Mouse (Mus musculus) neural tube, embryonic 11.5 days (tissue): ENCODE measurements around the gene Ppargc1a. TPM values are rescaled to one million over a fixed set of nuclear protein-coding genes. Genes with fewer than 3 reads are reported as not detected.

Experiments used
- ATAC-seq: fragments of 200-750 bp; cut with Nextera tagmentation; 2 replicates; pipeline ENCODE4 v1.8.0; 2017; ENCODE audit warnings: moderate number of reproducible peaks, mild to moderate bottlenecking, moderate TSS enrichment, moderate library complexity; ENCODE audit not compliant: insufficient read depth, low FRiP score, low TSS enrichment
- DNase-seq: peaks from one replicate; pipeline ENCODE4 v3.0.0-alpha.2; 2015; ENCODE audit warnings: low spot score
- H3K27ac ChIP-seq: fragments of 300-500 bp; sonication (generic); 2 replicates; pipeline ENCODE4 v1.5.1; 2014; ENCODE audit warnings: low read depth, mild to moderate bottlenecking, low read length
- H3K27me3 ChIP-seq: fragments of 300-500 bp; sonication (generic); 2 replicates; pipeline ENCODE4 v1.6.1; 2014; ENCODE audit warnings: mild to moderate bottlenecking, low read length, mixed read lengths; ENCODE audit not compliant: control insufficient read depth, insufficient read depth
- H3K36me3 ChIP-seq: fragments of 300-500 bp; sonication (generic); 2 replicates; pipeline ENCODE4 v1.6.1; 2014; ENCODE audit warnings: mild to moderate bottlenecking, low read length, moderate library complexity, mixed read lengths; ENCODE audit not compliant: control insufficient read depth, insufficient read depth
- H3K4me1 ChIP-seq: fragments of 300-500 bp; sonication (generic); 2 replicates; pipeline ENCODE4 v1.6.1; 2014; ENCODE audit warnings: low read length, mixed read lengths; ENCODE audit not compliant: control insufficient read depth, insufficient read depth
- H3K4me2 ChIP-seq: fragments of 300-500 bp; sonication (generic); 2 replicates; pipeline ENCODE4 v1.6.1; 2014; ENCODE audit warnings: low read depth, mild to moderate bottlenecking, moderate library complexity
- H3K4me3 ChIP-seq: fragments of 300-500 bp; sonication (generic); 2 replicates; pipeline ENCODE4 v1.5.1; 2014; ENCODE audit warnings: low read depth, low read length
- H3K9ac ChIP-seq: fragments of 300-500 bp; sonication (generic); 2 replicates; pipeline ENCODE4 v1.6.1; 2014; ENCODE audit warnings: mild to moderate bottlenecking, low read length
- H3K9me3 ChIP-seq: fragments of 300-500 bp; sonication (generic); 2 replicates; pipeline ENCODE4 v1.6.1; 2016; ENCODE audit warnings: low read length; ENCODE audit not compliant: control insufficient read depth
- WGBS: fragments of 180-500 bp; shearing (Covaris S2); extraction: QIAGEN DNeasy Blood & Tissue Kit; methylation state at CpG from one replicate; pipeline ENCODE4 v1.1.7; 2014; 5-methylcytosine and 5-hydroxymethylcytosine counted together
- polyA plus RNA-seq: library from polyadenylated mRNA; unstranded; fragments of >200 nt; fragmentation: Nextera tagmentation; extraction: Ambion mirVana; gene quantifications from 2 replicates; pipeline ENCODE4 v1.2.1, GENCODE M21; 2014

Gene Ppargc1a
- polyA plus RNA-seq, 1 experiment from 2014 or later = 3.1 TPM

DNA sequence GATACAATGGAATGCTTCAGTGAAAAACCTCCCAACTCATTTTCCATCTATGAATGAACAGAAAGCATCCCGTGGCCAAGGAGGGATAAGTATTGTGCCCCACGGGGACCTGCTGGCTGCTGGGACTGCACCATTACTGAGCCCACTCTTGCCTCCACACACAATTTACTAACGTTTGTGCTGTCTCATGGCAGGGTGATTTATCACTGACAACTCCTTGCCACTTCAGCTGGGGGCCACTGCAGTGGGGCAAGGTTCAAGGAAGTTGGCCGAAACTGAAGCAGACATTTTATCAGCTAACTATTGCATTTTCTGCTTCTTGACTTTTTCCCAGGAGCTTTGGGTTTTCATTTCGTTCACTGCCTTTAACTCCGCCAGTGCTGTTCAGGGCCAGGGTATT is 17.5 kb upstream of the Ppargc1a start:
- DNase-seq (peak; percentile 23), ATAC-seq (no peak)
- H3K27me3 ChIP-seq = no peaks in the 10 kb centered on the region
- H3K36me3 ChIP-seq = no peaks in the 10 kb centered on the region
- no peaks in the 10 kb centered on the region; the same call in 1 of the 2 replicates for H3K4me1 ChIP-seq
- H3K27ac ChIP-seq = no peak overlapping the region
- no peaks in the 10 kb centered on the region for H3K9me3 ChIP-seq
- no peak overlapping the region for H3K4me2 ChIP-seq
- H3K9ac ChIP-seq = no peak overlapping the region
- 38% methylated on average over 6 of the region's 6 CpGs for WGBS
- no peak overlapping the region for H3K4me3 ChIP-seq

DNA sequence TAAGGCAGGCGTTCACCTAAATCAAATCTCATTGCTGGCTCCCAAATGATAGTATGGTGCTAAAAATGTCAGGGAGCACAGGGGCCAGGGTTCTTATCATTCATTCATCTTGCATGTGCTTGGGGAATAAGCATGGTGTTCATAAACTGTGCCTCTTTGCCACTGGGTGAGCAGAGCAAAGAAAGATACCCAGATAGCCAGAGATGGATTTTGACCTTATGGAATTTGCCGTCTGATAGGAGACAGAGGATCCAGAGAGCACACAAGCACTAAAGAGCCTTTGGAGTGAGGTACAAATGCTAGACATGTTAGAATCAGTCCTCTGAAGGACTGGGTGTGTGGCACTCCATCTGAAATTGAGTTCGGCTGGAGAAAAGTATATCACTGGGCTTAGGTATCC is 16.7 kb upstream of the Ppargc1a start:
- DNase-seq (no peak), ATAC-seq (no peak)
- WGBS = 96% methylated on average over 3 of the region's 3 CpGs

DNA sequence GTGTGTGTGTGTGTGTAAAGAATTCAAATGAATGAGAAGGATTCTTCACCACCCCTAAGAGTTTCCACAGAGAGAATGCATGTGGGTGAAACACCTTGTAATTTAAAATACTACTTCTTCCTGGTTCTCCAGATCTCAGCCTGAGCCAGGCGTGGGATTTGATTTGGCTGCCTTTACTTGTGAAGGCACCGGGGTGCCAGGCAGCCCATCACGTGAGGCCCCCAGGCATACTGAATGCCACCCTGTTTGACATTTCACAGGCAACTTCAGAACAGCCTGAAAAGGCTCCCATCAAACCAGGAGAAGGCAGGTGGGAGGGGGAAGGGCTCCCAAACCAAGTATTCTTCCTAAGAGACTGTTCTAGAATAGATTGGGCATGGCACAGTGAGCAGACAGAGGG is 16.1 kb upstream of the Ppargc1a start:
- Histone ChIP-seq H3K4me2 (no peak overlapping the region), H3K27ac (no peak overlapping the region), H3K27me3 (no peaks in the 10 kb centered on the region), H3K9ac (no peak overlapping the region), H3K9me3 (no peaks in the 10 kb centered on the region), H3K36me3 (no peaks in the 10 kb centered on the region), H3K4me1 (no peaks in the 10 kb centered on the region; the same call in 1 of the 2 replicates), H3K4me3 (no peak overlapping the region)
- DNase-seq = no peak
- ATAC-seq = no peak
- 86% methylated on average over 3 of the region's 3 CpGs for WGBS

More for the DNA sequence above, 16.7 kb upstream of the Ppargc1a start:
- Histone ChIP-seq H3K27me3 (no peaks in the 10 kb centered on the region), H3K27ac (no peak overlapping the region), H3K36me3 (no peaks in the 10 kb centered on the region), H3K4me2 (no peak overlapping the region), H3K9me3 (no peaks in the 10 kb centered on the region), H3K9ac (no peak overlapping the region), H3K4me1 (no peaks in the 10 kb centered on the region; the same call in 1 of the 2 replicates), H3K4me3 (no peak overlapping the region)

DNA sequence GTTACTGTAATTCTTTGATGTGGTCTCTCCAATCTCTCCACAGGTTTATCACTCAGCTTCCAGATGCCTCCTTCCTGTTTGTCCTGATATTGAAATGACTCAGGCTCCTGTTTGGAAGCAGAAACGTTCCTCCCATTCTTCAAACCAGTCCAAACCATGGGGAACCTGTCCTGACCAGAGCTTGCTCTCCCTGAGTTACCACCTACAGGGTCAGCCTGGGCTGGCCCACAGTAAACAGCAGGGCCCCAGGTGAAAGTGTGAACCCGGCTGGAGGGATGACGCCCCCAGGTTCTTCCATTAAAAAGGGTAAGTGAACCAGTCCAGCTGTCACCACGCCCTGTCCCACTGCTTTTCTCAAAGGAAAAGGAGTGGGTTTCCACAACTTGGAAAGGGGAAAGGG is 15.5 kb upstream of the Ppargc1a start:
- Histone ChIP-seq H3K9ac (no peak overlapping the region), H3K4me1 (no peaks in the 10 kb centered on the region; the same call in 1 of the 2 replicates), H3K27me3 (no peaks in the 10 kb centered on the region), H3K4me3 (no peak overlapping the region), H3K27ac (no peak overlapping the region), H3K9me3 (no peaks in the 10 kb centered on the region), H3K4me2 (no peak overlapping the region), H3K36me3 (no peaks in the 10 kb centered on the region)
- WGBS = 47% methylated on average over 4 of the region's 4 CpGs
- ATAC-seq (no peak), DNase-seq (no peak)

DNA sequence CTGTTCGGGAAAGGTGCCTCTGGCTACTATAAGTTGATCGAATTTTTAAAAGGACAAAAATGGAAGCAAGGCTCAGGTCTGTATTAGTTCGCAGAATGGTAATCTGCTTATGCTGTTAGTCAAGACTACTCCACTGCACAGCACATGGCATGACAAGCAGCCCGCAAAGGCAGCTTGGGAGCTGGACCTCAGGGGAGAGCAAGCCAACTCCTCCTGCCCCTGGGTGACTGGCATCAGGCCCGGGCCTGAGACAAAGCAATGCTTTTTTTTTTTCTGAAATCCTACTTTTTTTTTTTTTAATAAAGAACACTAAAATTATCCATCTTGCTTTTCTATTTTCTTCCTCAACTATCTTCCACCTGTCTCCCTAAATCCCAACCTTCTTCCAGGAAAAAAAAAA is 15.1 kb upstream of the Ppargc1a start:
- H3K4me2 ChIP-seq = no peak overlapping the region
- DNase-seq (no peak), ATAC-seq (no peak)
- no peak overlapping the region for H3K4me3 ChIP-seq
- H3K36me3 ChIP-seq = no peaks in the 10 kb centered on the region
- H3K9me3 ChIP-seq = no peaks in the 10 kb centered on the region
- no peaks in the 10 kb centered on the region; the same call in 1 of the 2 replicates for H3K4me1 ChIP-seq
- no peak overlapping the region for H3K27ac ChIP-seq
- H3K9ac ChIP-seq = no peak overlapping the region
- no peaks in the 10 kb centered on the region for H3K27me3 ChIP-seq
- WGBS = 88% methylated on average over 5 of the region's 5 CpGs

DNA sequence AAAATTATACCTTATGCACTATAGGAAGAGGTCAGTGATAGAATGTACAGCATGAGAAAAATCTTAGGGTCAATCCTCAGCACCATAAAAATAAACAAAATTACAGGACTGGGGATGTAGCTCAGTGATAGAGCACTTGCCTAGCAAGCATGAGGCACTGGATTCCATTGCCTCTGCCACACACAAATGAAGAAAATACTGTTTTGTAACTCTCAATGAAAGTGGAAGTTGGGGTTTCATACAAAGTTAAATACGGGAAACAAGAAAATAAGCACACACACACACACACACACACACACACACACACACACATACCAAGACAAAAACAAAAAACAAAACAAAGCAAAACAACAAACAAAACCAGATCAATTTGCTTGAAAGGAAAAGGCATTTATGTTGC is 10.1 kb upstream of the Ppargc1a start:
- no peak for ATAC-seq
- Histone ChIP-seq H3K4me1 (no peaks in the 10 kb centered on the region), H3K9ac (no peak overlapping the region), H3K27me3 (no peaks in the 10 kb centered on the region), H3K27ac (no peak overlapping the region), H3K4me2 (no peak overlapping the region), H3K36me3 (no peaks in the 10 kb centered on the region), H3K9me3 (no peaks in the 10 kb centered on the region), H3K4me3 (no peak overlapping the region)
- 96% methylated on average over 1 of the region's 1 CpGs for WGBS
- no peak for DNase-seq

DNA sequence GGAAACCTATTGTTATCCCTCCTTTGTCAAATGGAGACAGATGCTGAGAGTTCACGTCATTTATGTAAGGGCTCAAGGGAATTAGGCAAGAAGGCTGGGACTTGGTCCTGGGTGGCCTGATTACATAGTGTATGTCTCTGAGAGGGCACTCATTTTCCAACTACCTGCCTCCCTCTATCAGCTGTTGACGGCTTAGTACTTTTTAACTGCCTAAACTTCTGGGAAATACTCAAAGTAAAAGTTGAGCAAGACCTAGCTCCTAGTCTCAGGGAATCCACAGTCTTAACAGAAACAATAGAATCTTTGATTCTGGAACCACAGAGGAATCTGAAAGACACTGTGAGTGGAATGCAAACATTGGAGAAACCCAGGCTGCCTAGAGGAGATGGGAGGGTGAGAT is 6.2 kb upstream of the Ppargc1a start:
- WGBS = 44% methylated on average over 2 of the region's 2 CpGs

DNA sequence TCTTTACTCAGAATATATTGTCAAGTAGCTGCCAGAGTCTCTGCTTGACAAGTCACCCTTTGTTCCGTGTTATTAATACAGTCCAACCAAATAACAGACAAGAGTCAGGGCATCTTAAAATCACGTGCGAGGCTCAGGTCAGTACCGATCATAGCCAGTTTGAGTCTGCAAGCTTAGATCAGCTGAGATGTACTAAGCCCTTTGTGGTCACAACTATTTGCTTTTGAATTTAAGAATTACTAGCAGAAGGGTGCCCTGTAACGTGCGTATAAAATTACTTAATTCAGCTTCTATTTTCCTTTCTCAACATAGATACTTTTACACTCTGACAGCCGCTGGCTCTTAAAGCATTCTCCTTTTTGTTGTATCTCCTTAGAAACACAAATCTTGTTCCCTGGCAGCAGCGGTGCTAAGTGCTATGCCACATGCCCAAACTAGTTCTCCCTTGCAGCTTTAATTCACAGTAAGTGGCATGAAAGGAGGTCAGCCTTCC is 718 bp upstream of the Ppargc1a start:
- no peak overlapping the region for H3K4me2 ChIP-seq
- no peaks in the 10 kb centered on the region for H3K27me3 ChIP-seq
- no peaks in the 10 kb centered on the region for H3K9me3 ChIP-seq
- H3K9ac ChIP-seq = no peak overlapping the region
- WGBS = 42% methylated on average over 8 of the region's 8 CpGs
- no peaks in the 10 kb centered on the region; the same call in 1 of the 2 replicates for H3K4me1 ChIP-seq
- DNase-seq = peak; percentile 12
- no peak; the same call in 1 of the 2 replicates for ATAC-seq
- H3K36me3 ChIP-seq = no peaks in the 10 kb centered on the region
- H3K27ac ChIP-seq = no peak overlapping the region
- H3K4me3 ChIP-seq = no peak overlapping the region

More for the DNA sequence above, 6.2 kb upstream of the Ppargc1a start:
- Histone ChIP-seq H3K9me3 (no peaks in the 10 kb centered on the region), H3K27ac (no peak overlapping the region), H3K9ac (no peak overlapping the region), H3K4me2 (no peak overlapping the region), H3K36me3 (no peaks in the 10 kb centered on the region), H3K4me1 (no peaks in the 10 kb centered on the region), H3K4me3 (no peak overlapping the region), H3K27me3 (no peaks in the 10 kb centered on the region)
- DNase-seq (no peak), ATAC-seq (no peak)

DNA sequence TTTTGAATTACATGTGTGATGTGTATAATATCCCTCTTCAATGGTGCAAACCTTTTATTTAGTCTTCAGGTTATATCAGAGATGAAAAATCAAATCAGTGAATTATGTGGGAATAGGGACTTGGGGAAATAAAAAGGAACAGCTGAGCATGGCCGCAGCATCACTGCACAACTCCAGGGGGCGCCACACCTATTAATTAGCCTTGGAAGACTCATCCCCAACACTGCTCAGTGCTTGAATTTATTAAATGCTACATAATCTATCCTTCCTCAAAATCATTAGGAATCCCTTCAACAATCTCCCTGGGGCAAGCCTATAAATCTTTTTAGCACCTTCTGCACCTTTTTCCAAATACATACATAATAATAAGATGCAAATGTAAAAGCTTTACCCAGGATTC is 1.9 kb downstream of the Ppargc1a start:
- Histone ChIP-seq H3K27ac (no peak overlapping the region), H3K9me3 (no peaks in the 10 kb centered on the region), H3K4me2 (no peak overlapping the region), H3K9ac (no peak overlapping the region), H3K27me3 (no peaks in the 10 kb centered on the region), H3K4me3 (no peak overlapping the region), H3K36me3 (no peaks in the 10 kb centered on the region), H3K4me1 (no peaks in the 10 kb centered on the region; the same call in 1 of the 2 replicates)
- no peak for DNase-seq
- ATAC-seq = no peak
- WGBS = 78% methylated on average over 2 of the region's 2 CpGs
